Mouse (Mus musculus) urinary bladder, postnatal 36 days (tissue): ENCODE results near the gene Dpyd.
A peak's percentile ranks its signal among the peaks of the same experiment; 100 is the strongest.

ENCODE experiments used
- DNase-seq, 2 experiments: peaks; one replicate each; pipeline ENCODE4 v3.0.0; 2022; ENCODE audit warnings: low spot score in 2 of 2, mixed read lengths in 1 of 2

The Dpyd gene

DNA sequence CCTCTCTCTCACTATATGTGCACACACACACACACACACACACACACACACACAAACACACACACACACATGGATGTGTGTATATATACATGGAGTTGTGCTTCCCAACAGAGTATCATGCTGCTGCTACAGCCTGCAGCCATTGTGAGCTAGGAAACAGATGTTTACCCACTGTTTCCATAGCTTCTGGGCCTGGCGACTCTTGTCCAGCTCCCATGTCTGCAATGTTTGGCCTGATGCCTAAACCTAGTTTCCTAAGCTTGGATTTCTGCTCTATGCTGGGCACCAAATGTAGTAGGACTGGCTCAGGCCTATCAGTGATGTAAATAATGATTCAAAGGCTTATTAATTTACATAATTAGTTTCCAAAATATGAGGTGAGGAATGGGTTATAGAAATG, 524.7 kb downstream of the Dpyd start:
- no peak for DNase-seq

DNA sequence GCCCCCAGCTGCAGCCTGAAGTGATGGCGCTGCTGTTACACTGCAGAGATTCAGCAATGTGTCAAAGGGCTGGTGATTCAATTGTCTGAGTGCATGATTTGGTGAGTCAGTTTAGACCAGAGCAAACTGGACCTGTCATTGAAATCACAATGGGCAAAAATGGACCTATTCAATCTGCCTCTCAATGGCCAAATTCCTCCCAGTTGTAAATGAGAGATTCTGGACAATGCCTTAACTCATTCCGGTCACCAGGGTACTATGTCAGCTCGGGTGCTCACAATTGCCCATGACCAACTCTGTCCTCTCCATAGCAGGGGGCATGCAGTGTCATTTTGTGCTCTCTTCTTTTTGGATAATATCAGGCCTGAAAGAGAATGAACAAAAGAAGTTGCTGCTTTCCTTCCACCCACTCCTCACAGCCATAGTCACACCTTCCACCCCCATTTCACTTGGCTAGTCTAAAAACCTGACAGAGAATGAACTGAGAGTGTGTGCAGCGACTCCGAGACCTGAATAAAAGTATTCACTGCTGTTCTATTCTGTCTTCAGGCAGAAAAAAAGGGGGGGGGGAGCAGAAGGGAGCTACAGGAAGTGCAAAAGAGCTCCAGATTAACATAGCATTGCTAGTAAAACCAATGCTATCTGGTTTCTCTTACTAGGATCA, 533.4 kb downstream of the Dpyd start:
- no peak for DNase-seq

DNA sequence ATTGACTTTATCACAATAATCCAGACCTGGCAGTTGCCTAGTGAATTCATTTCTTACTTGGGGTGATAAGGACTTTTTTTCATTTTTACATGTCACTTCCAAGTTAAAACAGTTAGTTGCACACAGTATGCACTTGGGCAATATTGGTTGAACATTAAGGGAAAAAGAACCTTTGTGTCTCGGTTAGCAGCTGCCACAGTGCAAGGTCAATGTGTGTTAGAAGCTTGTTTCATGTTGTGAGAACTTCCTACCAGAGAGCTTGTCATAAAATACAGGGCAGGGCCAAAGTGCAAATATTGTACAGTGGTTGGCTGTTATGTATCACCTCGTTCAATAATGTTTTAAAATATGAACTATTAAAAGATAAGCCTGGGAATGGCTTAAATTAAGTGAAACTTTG, 564.1 kb downstream of the Dpyd start:
- no peak for DNase-seq

DNA sequence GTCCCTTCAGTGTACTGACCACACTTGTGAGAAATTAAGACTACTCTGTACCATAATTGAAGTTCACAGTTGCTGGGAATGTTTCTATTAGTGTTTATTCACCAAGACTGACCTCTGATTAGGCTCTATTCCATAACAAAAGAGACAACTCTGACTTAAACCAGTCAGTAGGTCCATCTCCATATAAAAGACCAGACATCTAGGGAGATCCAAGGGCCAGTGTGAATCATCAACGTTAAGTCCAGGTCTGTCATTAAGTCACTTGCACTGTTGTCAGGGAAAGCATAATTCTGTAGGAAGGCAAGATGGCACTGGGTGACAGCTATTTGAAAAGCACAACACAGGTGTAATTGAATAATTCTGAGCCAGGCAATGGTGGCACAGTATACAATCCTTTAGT, 566.1 kb downstream of the Dpyd start:
- no peak for DNase-seq

DNA sequence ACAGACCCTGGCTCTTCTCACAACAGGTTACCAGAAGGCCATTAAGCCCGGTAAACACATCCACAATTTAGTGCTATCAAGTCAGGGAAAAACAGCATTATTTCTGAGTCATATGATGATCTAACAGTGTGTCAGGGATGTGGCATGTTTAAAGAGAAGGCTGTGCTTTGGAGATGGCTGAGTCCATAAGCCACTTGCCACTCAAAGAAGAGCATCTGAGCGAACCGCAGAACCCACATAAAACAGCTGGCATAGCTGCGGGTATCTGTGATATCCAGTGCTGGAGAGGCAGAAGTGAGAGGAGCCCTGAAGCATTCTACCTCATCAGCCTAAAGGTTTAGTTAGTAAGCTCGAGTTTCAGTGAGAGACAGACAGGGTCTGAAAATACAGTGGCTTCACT, 581.1 kb downstream of the Dpyd start:
- no peak for DNase-seq

GRCm38 (mm10) chr3:119144788-119145187, 582.9 kb downstream of the Dpyd start:
- DNase-seq: no peak

DNA sequence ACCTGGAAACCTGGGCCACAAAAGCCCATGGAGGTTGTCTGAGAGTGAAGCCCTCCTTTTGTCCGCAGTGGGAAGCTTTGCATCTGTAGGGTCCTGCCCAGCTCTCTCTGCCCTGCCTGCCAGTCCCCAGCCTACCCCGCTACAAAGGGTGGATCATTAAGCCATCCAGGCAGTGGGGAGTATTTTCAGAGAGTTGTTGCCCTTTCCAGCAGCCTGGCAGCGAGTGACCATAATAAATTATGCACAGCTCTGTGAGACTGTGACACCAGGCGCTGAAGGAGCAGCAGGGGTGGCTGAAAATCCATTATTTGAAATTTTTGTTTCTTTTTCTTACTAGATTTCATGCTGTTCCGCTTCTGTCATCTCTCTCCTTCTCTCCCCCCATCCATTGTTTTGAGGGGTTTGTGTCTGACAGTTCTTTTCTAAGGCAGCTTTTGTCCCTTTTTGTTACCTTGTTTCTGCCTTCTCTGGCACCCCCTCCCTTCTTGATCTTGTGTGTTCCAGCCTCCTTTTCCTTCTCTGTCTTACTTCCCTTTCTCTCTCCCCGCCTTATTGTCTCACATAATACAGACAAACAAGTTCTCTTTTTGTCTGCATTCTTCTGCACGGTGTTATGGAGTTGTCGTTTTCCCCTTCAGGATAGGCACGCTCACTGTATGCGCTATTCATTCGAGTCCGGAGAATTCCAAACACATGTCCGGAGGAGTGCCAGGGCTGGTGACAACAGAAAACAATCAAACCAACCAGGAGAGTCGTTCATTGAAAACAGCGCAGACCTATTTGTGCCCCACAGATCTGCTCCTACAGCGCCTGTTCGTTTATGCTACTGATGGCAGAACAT, 592.9 kb downstream of the Dpyd start:
- no peak for DNase-seq

DNA sequence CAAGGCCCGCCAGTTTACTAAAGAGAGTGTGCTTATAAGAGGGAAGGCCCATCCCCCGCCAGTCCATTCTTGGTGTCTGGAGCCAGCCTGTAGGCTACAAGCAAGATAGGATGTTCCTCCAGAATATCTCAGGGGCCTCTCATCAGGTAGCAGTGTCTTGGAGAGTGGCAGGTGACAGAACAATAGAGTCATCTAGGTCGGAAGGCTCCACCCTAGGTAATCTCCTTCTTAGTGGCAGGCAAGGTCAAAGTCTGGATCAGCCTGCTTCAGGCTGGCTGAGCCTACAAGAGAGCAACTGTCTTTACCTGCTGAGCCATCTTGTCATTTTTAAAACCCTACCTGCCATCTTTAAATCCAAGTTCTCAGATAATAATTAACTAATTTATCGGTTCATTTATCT, 596.7 kb downstream of the Dpyd start:
- DNase-seq: no peak

GRCm38 (mm10) chr3:119165691-119166090, 603.8 kb downstream of the Dpyd start:
- DNase-seq: no peak

DNA sequence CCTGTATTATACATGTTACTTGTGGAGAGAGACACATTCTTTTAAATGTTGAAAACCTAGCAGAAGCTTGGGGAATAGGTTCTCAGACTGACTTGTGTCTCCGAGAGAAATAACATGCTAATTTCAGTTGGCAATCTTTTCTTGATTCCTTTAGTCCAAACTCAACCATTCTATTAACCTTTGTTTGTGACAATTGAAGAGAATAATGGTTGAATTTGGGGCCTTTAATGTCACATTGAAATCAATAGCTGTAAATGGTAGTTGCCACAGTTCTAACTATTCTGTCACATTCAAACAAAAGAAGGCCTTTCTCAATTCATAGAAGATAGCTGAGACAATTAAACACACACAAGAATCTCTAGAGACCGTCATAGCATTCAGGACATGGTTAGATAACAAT, 606.2 kb downstream of the Dpyd start:
- no peak for DNase-seq

GRCm38 (mm10) chr3:119168661-119169060, 606.7 kb downstream of the Dpyd start:
- no peak for DNase-seq

DNA sequence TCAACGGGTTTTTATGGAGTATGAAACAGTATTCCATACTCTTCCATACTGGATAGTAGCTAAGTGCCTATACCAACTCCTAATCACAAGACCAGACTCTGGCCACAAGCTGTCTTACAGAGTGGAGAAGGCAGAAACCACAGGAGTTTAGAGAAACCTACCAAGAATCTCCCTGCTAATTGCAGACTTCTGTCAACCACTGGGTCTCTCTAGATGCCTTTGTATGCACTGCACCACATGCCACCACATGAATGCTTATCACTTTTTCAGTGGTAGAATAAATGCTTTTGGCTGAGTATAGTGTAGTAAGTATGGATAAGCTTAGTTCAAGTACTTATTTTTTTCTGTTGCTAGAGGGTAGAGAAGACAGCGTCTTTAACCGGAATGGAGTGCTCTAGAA, 621.3 kb downstream of the Dpyd start:
- DNase-seq: no peak

- no peak for DNase-seq
These were observed 632.1 kb downstream of the Dpyd start for GRCm38 (mm10) chr3:119194071-119194470.

GRCm38 (mm10) chr3:119195613-119196012, 633.7 kb downstream of the Dpyd start:
- no peak for DNase-seq

DNA sequence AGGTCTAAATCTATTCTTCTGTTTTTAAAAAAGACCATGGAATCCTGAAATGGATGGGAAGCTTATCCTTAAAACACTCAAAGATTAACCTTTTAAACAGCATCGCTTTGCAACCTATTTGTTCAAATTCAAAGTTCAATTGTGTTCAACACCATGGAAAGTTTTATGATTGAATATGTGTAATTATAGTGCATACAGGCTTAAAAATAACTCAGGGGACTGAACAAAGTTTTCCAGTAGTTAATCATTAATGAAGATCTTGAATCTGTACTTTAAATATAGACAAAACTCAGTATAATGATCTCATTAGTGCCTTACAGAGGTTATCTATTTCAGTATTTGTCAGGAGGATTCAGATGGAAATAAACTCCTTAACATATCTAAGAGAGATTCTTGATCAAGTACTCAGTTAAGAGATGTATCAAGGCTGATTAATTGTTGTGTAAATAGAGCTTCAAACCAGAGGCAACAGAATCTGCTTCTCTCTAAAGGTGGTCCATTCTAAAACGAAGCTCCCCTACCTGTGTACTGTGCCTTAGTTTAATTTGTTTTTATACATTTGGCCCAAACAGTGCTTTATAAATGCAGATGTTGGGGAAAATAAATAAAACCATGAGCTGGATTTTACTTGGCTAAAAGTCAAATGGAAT, 659.0 kb downstream of the Dpyd start:
- DNase-seq: no peak

GRCm38 (mm10) chr3:119243181-119243580, 681.3 kb downstream of the Dpyd start:
- DNase-seq: no peak

DNA sequence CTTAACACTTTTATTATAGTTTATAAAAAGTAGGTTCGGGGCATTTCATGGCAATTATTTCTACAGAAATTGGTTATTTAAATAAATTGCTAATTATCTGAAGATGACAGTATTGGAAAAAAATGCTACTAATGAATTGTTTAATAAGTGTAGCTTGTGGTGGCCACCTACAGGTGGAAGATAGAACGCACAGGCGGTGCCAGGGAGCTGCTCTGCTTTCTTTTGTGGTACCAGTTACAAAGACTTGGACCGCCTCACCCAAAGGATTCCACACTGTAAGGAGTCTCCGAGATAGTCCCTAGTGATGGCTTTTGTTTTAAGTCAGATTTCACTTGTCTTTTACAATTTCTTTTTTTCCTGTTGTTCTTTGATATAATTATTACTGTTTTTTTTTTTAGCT, 694.6 kb downstream of the Dpyd start:
- no peak for DNase-seq

DNA sequence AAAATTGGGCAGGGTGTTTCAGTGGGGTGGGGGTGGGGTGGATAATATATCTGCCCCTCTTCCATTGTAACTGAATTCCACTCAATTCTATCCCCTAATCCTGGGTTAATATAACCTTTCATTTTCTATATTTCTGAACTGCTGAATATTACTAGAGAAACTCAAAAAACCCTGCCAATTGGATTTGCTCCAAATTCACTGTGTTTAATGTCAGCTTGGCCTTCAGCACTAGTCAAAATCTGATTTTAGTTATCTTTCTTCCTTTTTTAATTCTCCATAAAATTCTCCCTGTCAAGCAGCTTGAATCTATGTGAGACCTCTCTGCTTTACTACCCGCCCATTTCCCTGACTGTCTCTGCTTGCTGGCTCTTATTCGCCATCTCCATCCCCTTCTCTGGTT, 713.3 kb downstream of the Dpyd start:
- DNase-seq: no peak

GRCm38 (mm10) chr3:119280671-119281070, 718.7 kb downstream of the Dpyd start:
- no peak for DNase-seq

DNA sequence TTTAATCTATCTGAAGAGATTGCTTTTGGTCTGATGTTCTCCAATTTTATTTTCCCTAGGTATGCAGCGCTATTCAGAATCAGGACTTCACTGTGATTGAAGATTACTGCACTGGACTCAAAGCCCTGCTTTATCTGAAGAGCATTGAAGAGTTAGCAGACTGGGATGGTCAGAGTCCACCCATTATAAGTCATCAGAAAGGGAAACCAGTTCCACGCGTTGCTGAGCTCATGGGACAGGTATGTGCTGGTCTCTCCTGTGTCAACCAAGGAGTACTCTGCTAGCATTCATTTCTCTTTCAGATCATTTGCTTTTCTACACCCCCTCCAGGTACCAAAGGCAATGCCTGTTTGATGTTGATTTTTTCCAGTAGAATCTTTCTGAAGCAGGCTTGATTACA, 752.8 kb downstream of the Dpyd start:
- DNase-seq: peak in 1 of 2 experiments; percentile 8

GRCm38 (mm10) chr3:119329063-119329462, 767.1 kb downstream of the Dpyd start:
- no peak for DNase-seq

- DNase-seq: no peak
These were observed 771.7 kb downstream of the Dpyd start for GRCm38 (mm10) chr3:119333335-119334305.
